Mouse (Mus musculus) heart, adult 10 weeks (tissue): Measurements from ENCODE around the gene Parn. TPM values are rescaled to one million over a fixed set of nuclear protein-coding genes. Genes with fewer than 3 reads are reported as not detected.

Experiments
- polyA plus RNA-seq: library from polyadenylated mRNA; stranded (reverse); fragments of 350-450 nt; fragmentation: Illumina TruSeq; extraction: RNeasy Lipid Tissue Mini Kit (QIAGEN cat#74804); gene quantifications from one replicate; pipeline ENCODE4 v1.2.3, GENCODE M21; 2014; ENCODE audit warnings: low read depth, low replicate concordance

Gene Parn
- polyA plus RNA-seq: 11.7 TPM

DNA sequence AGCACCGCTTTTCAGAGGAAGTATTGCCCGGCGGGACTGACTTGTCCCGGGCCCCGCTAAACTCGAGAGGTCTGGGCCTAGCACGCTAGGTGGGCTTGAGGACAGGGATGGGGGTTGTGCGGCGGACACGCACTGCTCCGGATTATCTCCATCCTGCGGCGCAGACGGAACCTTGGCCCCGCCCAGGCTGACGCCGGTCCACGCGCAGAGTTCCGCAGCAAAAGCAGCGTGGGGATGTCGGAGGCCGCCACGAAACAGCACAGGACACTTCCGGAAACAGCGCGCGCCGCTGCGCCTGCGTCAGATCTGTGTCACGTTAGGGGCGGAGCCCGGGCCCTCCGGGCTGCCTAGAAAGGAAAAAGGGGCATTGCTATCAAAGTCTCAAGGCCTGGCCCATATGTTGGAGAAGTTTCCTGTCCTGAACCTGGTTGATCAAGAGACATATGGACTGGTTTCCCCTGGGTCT lies at the start of gene Parn:
Parn (minus strand) TSS at position 293 of the 466 bp plus-strand sequence.

DNA sequence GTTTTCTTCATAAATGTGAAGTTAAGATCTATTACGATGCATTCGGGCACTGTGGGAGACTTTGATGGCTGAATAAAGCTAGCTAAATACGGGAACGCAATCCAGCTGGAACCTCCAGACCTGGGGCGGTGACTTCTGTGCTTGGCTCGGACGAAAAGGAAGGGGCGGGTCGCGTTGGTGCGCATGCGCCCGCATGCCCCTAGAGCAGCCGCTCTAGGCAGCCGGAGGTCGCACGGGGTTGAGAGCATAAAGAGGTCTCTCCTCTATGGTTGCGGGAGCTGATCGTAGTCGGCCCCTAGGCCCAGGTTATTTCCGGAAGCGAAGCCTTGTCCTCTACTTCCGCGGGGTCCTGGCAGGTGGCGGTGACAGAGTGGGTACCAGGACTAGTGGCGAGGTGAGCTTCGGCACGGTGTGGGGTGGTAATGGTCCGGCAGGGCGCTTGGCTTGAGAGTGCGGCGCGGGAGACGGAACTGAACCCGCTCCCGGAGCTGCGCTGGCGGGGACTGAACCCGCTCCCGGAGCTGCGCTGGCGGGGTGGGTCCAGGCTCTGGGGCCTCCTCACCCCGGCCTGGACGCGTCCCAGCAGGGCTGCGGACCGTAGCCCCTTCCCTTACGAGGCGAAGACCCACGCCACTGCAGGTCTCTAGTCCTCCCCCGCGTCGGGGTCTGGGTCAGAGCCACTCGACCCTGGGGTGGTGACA lies 3.9 kb upstream of the Parn start, which contains the start of the genes Bfar and 3110001I22Rik:
Bfar (plus strand) TSS at position 174 of the 701 bp plus-strand sequence.
3110001I22Rik (plus strand) TSS at position 245 of the 701 bp plus-strand sequence.

Other genes with a start within 250 kb of the Parn start
- gene Bfar, start 3.7 kb upstream of the Parn start, polyA plus RNA-seq: 53.7 TPM
- 2.6 TPM for gene 3110001I22Rik, start 3.8 kb upstream of the Parn start, polyA plus RNA-seq
- not detected for gene Pla2g10, start 62.8 kb upstream of the Parn start, polyA plus RNA-seq
- gene Rrn3, start 112.5 kb upstream of the Parn start, polyA plus RNA-seq: 34.6 TPM
- gene Ntan1, start 150.7 kb upstream of the Parn start, polyA plus RNA-seq: 60.1 TPM
- 91.0 TPM for gene Pdxdc1, start 235.0 kb upstream of the Parn start, polyA plus RNA-seq
- gene Mpv17l, start 235.0 kb upstream of the Parn start, polyA plus RNA-seq: 1.4 TPM